Mouse (Mus musculus) liver, embryonic 14.5 days (tissue): ENCODE data around the gene Artn. TPM values are rescaled to one million over a fixed set of nuclear protein-coding genes. Genes with fewer than 3 reads are reported as not detected.

Experiments used
- ATAC-seq: fragments of 200-750 bp; cut with Nextera tagmentation; 2 replicates; pipeline ENCODE4 v1.8.0; 2017; ENCODE audit warnings: moderate number of reproducible peaks, mild to moderate bottlenecking, moderate library complexity; ENCODE audit not compliant: insufficient read depth
- DNase-seq, 3 experiments: peaks; one replicate each; pipeline ENCODE4 v3.0.0-alpha.2; 2012 to 2013; ENCODE audit warnings: low read depth in 3 of 3, low spot score in 3 of 3
- H3K27ac ChIP-seq: fragments of 300-500 bp; sonication (generic); 2 replicates; pipeline ENCODE4 v1.5.1; 2014; ENCODE audit warnings: moderate library complexity, mild to moderate bottlenecking, control low read depth, inconsistent platforms
- H3K27me3 ChIP-seq: fragments of 300-500 bp; sonication (generic); 2 replicates; pipeline ENCODE4 v1.6.1; 2014; ENCODE audit warnings: mild to moderate bottlenecking, low read length, moderate library complexity; ENCODE audit not compliant: control insufficient read depth, insufficient read depth
- H3K36me3 ChIP-seq: fragments of 300-500 bp; sonication (generic); replicated peaks from 2 replicates; pipeline ENCODE4 v1.6.1; 2014; ENCODE audit warnings: low read depth; ENCODE audit not compliant: control insufficient read depth, insufficient read depth
- H3K4me1 ChIP-seq, 2 experiments: fragments of 200-500 bp in 1 of 2; fragments of 300-500 bp in 1 of 2; sonication (generic) in 1 of 2; replicated peaks; 2 replicates each; pipeline ENCODE4 v1.6.1; 2012 to 2014; ENCODE audit warnings: antibody characterized with exemption in 1 of 2, inconsistent platforms in 1 of 2, low read length in 1 of 2; ENCODE audit not compliant: control insufficient read depth in 2 of 2, insufficient read depth in 2 of 2
- H3K4me2 ChIP-seq: fragments of 300-500 bp; sonication (generic); 2 replicates; pipeline ENCODE4 v1.6.1; 2014; ENCODE audit warnings: low read depth, mild to moderate bottlenecking, control low read depth, moderate library complexity
- H3K4me3 ChIP-seq, 2 experiments: fragments of 200-500 bp in 1 of 2; fragments of 300-500 bp in 1 of 2; sonication (generic) in 1 of 2; 2 replicates each; pipeline ENCODE4 v1.5.1; 2012 to 2014; ENCODE audit warnings: low read depth in 2 of 2, low read length in 2 of 2, mild to moderate bottlenecking in 2 of 2, control low read depth in 1 of 2, inconsistent platforms in 1 of 2, moderate library complexity in 1 of 2; ENCODE audit not compliant: insufficient read depth in 1 of 2
- H3K9ac ChIP-seq: fragments of 300-500 bp; sonication (generic); replicated peaks from 2 replicates; pipeline ENCODE4 v1.6.1; 2014; ENCODE audit warnings: mild to moderate bottlenecking, control low read depth, moderate library complexity
- H3K9me3 ChIP-seq: fragments of 300-500 bp; sonication (generic); 2 replicates; pipeline ENCODE4 v1.6.1; 2016; ENCODE audit warnings: low read length, mixed read lengths; ENCODE audit not compliant: control insufficient read depth
- CTCF ChIP-seq: IDR thresholded peaks from 2 replicates; pipeline ENCODE4 v1.5.1; 2016; ENCODE audit warnings: antibody characterized with exemption, low read depth, control low read depth
- EP300 ChIP-seq: IDR thresholded peaks from 2 replicates; pipeline ENCODE4 v1.6.1; 2016; ENCODE audit warnings: antibody characterized with exemption, low read depth
- WGBS: fragments of 180-500 bp; shearing (Covaris S2); extraction: QIAGEN DNeasy Blood & Tissue Kit; methylation state at CpG from one replicate; pipeline ENCODE4 v1.1.7; 2014; ENCODE audit not compliant: insufficient replicate concordance; 5-methylcytosine and 5-hydroxymethylcytosine counted together
- polyA plus RNA-seq, 2 experiments: library from polyadenylated mRNA; depleted of rRNA in 1 of 2; stranded (reverse) in 1 of 2; unstranded in 1 of 2; fragments of >200 nt; fragmentation: Nextera tagmentation in 1 of 2; extraction: Ambion mirVana in 1 of 2; gene quantifications; 2 replicates each; pipeline versions ENCODE4 v1.2.1 to v1.2.3; 2012 to 2014

The Artn gene
- polyA plus RNA-seq, 2 experiments: 1.3 to 1.8 TPM

GRCm38 (mm10) chr4:117947493-117947892 lies 17.9 kb upstream of the Artn start:
- Histone ChIP-seq H3K36me3 (no peaks in the 10 kb centered on the region), H3K4me3 (no peak overlapping the region), H3K9me3 (no peaks in the 10 kb centered on the region), H3K27ac (no peak overlapping the region), H3K27me3 (no peaks in the 10 kb centered on the region), H3K4me2 (no peak overlapping the region), H3K4me1 (no peaks in the 10 kb centered on the region), H3K9ac (no peak overlapping the region)
- no peak for ATAC-seq
- 73% methylated on average over 7 of the region's 7 CpGs for WGBS
- TF ChIP-seq EP300 (no peak), CTCF (no peak)
- no peak for DNase-seq

- no peak for DNase-seq
- no peaks in the 10 kb centered on the region for H3K4me1 ChIP-seq
- H3K27me3 ChIP-seq: no peaks in the 10 kb centered on the region
- no peak overlapping the region for H3K9ac ChIP-seq
- no peak overlapping the region for H3K4me3 ChIP-seq
- no peaks in the 10 kb centered on the region for H3K9me3 ChIP-seq
- ATAC-seq: no peak
- no peak overlapping the region for H3K27ac ChIP-seq
- H3K36me3 ChIP-seq: no peaks in the 10 kb centered on the region
- 74% methylated on average over 11 of the region's 11 CpGs for WGBS
- no peak for TF ChIP-seq CTCF
- TF ChIP-seq EP300: no peak
- H3K4me2 ChIP-seq: no peak overlapping the region
Observed at GRCm38 (mm10) chr4:117946639-117947305, 17.2 kb upstream of the Artn start.

- no peaks in the 10 kb centered on the region for H3K9me3 ChIP-seq
- H3K4me3 ChIP-seq: no peak overlapping the region
- H3K27me3 ChIP-seq: no peaks in the 10 kb centered on the region
- H3K4me1 ChIP-seq: no peaks in the 10 kb centered on the region
- DNase-seq: no peak
- TF ChIP-seq CTCF: no peak
- TF ChIP-seq EP300: no peak
- WGBS: 59% methylated on average over 5 of the region's 5 CpGs
- H3K4me2 ChIP-seq: no peak overlapping the region
- H3K36me3 ChIP-seq: no peaks in the 10 kb centered on the region
- no peak overlapping the region for H3K9ac ChIP-seq
- H3K27ac ChIP-seq: no peak overlapping the region
- ATAC-seq: no peak
Observed at GRCm38 (mm10) chr4:117943317-117943716, 13.8 kb upstream of the Artn start.

- Histone ChIP-seq H3K27ac (no peak overlapping the region), H3K4me2 (no peak overlapping the region), H3K9ac (no peak overlapping the region), H3K9me3 (no peaks in the 10 kb centered on the region), H3K4me3 (no peak overlapping the region), H3K36me3 (no peaks in the 10 kb centered on the region), H3K4me1 (no peaks in the 10 kb centered on the region), H3K27me3 (no peaks in the 10 kb centered on the region)
- TF ChIP-seq CTCF: no peak
- 92% methylated on average over 5 of the region's 5 CpGs for WGBS
- ATAC-seq: no peak
- DNase-seq: no peak
Observed at GRCm38 (mm10) chr4:117936964-117937363, 7.4 kb upstream of the Artn start.

GRCm38 (mm10) chr4:117934081-117934480 lies 4.5 kb upstream of the Artn start:
- WGBS: 69% methylated on average over 4 of the region's 4 CpGs
- peaks cover 2 to 11% of the 10 kb centered on the region in 2 experiments for H3K4me1 ChIP-seq
- H3K4me2 ChIP-seq: no peak overlapping the region
- H3K9ac ChIP-seq: no peak overlapping the region
- H3K27ac ChIP-seq: no peak overlapping the region
- no peaks in the 10 kb centered on the region for H3K36me3 ChIP-seq
- DNase-seq (no peak), ATAC-seq (no peak)
- no peak for TF ChIP-seq CTCF
- no peak for TF ChIP-seq EP300
- peaks cover 3% of the 10 kb centered on the region for H3K9me3 ChIP-seq
- H3K27me3 ChIP-seq: peaks cover 15% of the 10 kb centered on the region
- H3K4me3 ChIP-seq: no peak overlapping the region
